In the genomic region with DNA sequence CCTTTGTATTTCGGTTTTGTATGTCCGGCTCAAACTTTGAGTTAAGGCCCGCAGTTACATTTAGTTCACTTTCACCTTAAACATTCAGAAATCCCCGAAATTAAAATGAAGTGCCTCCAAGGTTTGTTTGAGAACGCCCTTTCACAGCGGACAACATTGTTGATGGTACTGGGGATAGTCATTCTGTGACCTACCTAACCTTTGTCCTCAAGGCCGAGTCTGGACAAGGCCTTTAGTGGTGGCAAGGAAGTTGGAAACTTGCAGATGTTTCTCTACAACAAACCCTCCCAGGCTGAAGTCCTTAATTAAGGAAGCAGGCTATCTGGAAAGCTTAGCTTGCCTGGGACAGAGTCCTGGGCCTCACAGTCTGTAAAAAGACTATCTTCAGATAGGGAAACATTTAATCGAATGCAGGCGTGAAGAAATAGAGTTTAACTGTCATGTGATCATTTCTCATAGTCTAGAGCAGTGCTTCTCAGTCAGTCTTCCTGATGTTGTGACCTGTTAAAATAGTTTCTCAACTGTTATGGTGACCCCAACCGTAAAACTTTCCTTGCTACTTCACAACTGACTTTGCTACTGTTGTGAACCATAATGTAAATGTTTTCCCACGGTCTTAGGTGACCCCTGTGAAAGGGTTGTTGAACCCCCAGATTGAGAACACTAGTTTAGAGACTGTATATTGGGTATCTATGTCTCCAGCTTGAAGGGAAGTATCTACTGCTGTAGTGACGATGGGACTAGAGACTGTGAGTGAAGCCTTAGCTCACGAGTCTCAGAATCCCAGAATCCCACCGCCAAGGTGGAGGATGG, we compare ENCODE assay signal across 8 mouse cellular contexts. TPM values are rescaled to one million over a fixed set of nuclear protein-coding genes. Genes with fewer than 3 reads are reported as not detected.
A peak's percentile ranks its signal among the peaks of the same experiment; 100 is the strongest.
DNase-seq lines count a peak whose midpoint lies in the region; ATAC-seq and TF ChIP-seq lines count a peak whose summit lies in the region.

No protein-coding gene starts in this region.

- no peak for ATAC-seq in heart, embryonic 16.5 days (replicated peaks; ENCODE audit: extremely low read depth, insufficient read depth, low FRiP score)
- no peak for ATAC-seq in limb, embryonic 15.5 days (ENCODE audit: insufficient number of reproducible peaks, low FRiP score, low TSS enrichment, low read depth)
- no peak for ATAC-seq in stomach, embryonic 15.5 days (ENCODE audit: insufficient read depth, low FRiP score, low read depth)

- peak; percentile 48 to 54 for DNase-seq in heart, adult 18-20 months
- DNase-seq in heart, postnatal 25 days (ENCODE audit: low spot score) = no peak
- DNase-seq in urinary bladder, postnatal 10 days (ENCODE audit: low spot score) = no peak
- DNase-seq in gastrocnemius, postnatal 14 days = no peak

- H3K9me3 ChIP-seq in heart, embryonic 16.5 days (replicated peaks; ENCODE audit: control insufficient read depth, low read length) = no peaks in the 10 kb centered on the region
- H3K9me3 ChIP-seq in limb, embryonic 15.5 days = no peaks in the 10 kb centered on the region
- H3K9me3 ChIP-seq in stomach, embryonic 15.5 days = no peaks in the 10 kb centered on the region

- H3K9ac ChIP-seq in heart, embryonic 16.5 days (ENCODE audit: low read length) = peak overlapping the region; percentile 86
- H3K9ac ChIP-seq in limb, embryonic 15.5 days = peak overlapping the region; percentile 99
- H3K9ac ChIP-seq in stomach, embryonic 15.5 days = peak overlapping the region; percentile 94; the same call in 1 of the 2 replicates

- intact Hi-C loops in heart, postnatal 25 days (cut with DNase I) = loop anchor here (2.0 to 5.0 kb wide), 4 partner anchors 83 to 243 kb away; no protein-coding TSS in a partner anchor
- intact Hi-C loops in gastrocnemius, postnatal 14 days (cut with DNase I; ENCODE audit: low total_unique reads) = loop anchor here (10.0 kb wide), 1 partner anchor 330 kb away; no protein-coding TSS in a partner anchor

- H3K27ac ChIP-seq in bone marrow macrophage, adult 2 months (ENCODE audit: insufficient read depth, low read depth, low read length) = peak overlapping the region; percentile 69
- H3K27ac ChIP-seq in heart, embryonic 16.5 days (ENCODE audit: low read length) = peak overlapping the region; percentile 92
- H3K27ac ChIP-seq in limb, embryonic 15.5 days = peak overlapping the region; percentile 95
- peak overlapping the region; percentile 92 for H3K27ac ChIP-seq in stomach, embryonic 15.5 days

- H3K4me1 ChIP-seq in bone marrow macrophage, adult 2 months (ENCODE audit: control insufficient read depth, insufficient read depth, low read length) = peaks cover 39% of the 10 kb centered on the region
- H3K4me1 ChIP-seq in heart, embryonic 16.5 days (ENCODE audit: control insufficient read depth, insufficient read depth, low read length) = peaks cover 36% of the 10 kb centered on the region
- H3K4me1 ChIP-seq in limb, embryonic 15.5 days = peaks cover 43% of the 10 kb centered on the region
- H3K4me1 ChIP-seq in stomach, embryonic 15.5 days = peaks cover 43% of the 10 kb centered on the region

- peak overlapping the region; percentile 76 for H3K4me3 ChIP-seq in bone marrow macrophage, adult 2 months (ENCODE audit: insufficient read depth, low read length)
- peak overlapping the region; percentile 96 for H3K4me3 ChIP-seq in heart, embryonic 16.5 days (ENCODE audit: low read length)
- H3K4me3 ChIP-seq in limb, embryonic 15.5 days = peak overlapping the region; percentile 87
- H3K4me3 ChIP-seq in stomach, embryonic 15.5 days (replicated peaks) = peak overlapping the region; percentile 86

- no peaks in the 10 kb centered on the region for H3K27me3 ChIP-seq in heart, embryonic 16.5 days (ENCODE audit: control insufficient read depth, insufficient read depth, low read length)
- no peaks in the 10 kb centered on the region for H3K27me3 ChIP-seq in limb, embryonic 15.5 days
- H3K27me3 ChIP-seq in stomach, embryonic 15.5 days (replicated peaks) = no peaks in the 10 kb centered on the region

- WGBS in heart, embryonic 16.5 days = 5% methylated on average over 14 of the region's 14 CpGs
- 3% methylated on average over 14 of the region's 14 CpGs for WGBS in limb, embryonic 15.5 days
- WGBS in stomach, embryonic 15.5 days = 3% methylated on average over 14 of the region's 14 CpGs

- no peak for TF ChIP-seq POLR2A in bone marrow macrophage, adult 2 months (IDR thresholded peaks at IDR 0.05; ENCODE audit: borderline replicate concordance, low read depth, low read length)

- H3K4me2 ChIP-seq in heart, embryonic 16.5 days (ENCODE audit: low read depth, low read length) = peak overlapping the region; percentile 75
- peak overlapping the region; percentile 67 for H3K4me2 ChIP-seq in limb, embryonic 15.5 days
- peak overlapping the region; percentile 65 for H3K4me2 ChIP-seq in stomach, embryonic 15.5 days

- H3K36me3 ChIP-seq in heart, embryonic 16.5 days (ENCODE audit: control insufficient read depth, insufficient read depth) = no peaks in the 10 kb centered on the region
- peaks cover 12% of the 10 kb centered on the region; the same call in 1 of the 2 replicates for H3K36me3 ChIP-seq in limb, embryonic 15.5 days
- H3K36me3 ChIP-seq in stomach, embryonic 15.5 days = no peaks in the 10 kb centered on the region

- TF ChIP-seq CTCF in bone marrow macrophage, adult 2 months (IDR thresholded peaks at IDR 0.05; ENCODE audit: low read depth, low read length) = no peak

RNA-seq across cellular contexts. Expression of a gene that starts 6.0 kb away (rescaled TPM):
- total RNA-seq in heart, adult 18-20 months (2021) = 100 to 1,000 TPM; 384 to 392 TPM
- total RNA-seq in heart, postnatal 25 days (2021) = 100 to 1,000 TPM; 450 to 481 TPM
- polyA plus RNA-seq in bone marrow macrophage, adult 2 months (2012; ENCODE audit: insufficient read depth, insufficient read length, missing spikeins) = 234 and 237 TPM in 2 replicates
- 357 TPM in 2 replicates for polyA plus RNA-seq in heart, embryonic 16.5 days (2015; fragmentation: Nextera tagmentation; extraction: Ambion mirVana)
- 567 and 601 TPM in 2 replicates for polyA plus RNA-seq in limb, embryonic 15.5 days (2015; fragmentation: Nextera tagmentation; extraction: Ambion mirVana)
- polyA plus RNA-seq in stomach, embryonic 15.5 days (2015; fragmentation: Nextera tagmentation; extraction: Ambion mirVana) = 502 and 547 TPM in 2 replicates
- 100 to 1,000 TPM; 221 to 244 TPM for total RNA-seq in gastrocnemius, postnatal 14 days (2021)

Comparison
In these comparisons a context has a peak if more than half of its experiments do, and no peak if none do; other contexts are left out.
1. DNase-seq: peak in heart, adult 18-20 months (2 of 2); none in heart, postnatal 25 days (single experiment), urinary bladder, postnatal 10 days (single experiment) and gastrocnemius, postnatal 14 days (single experiment).
2. Peak in every context shown above with its lines, with median percentiles within 50 percentile points of each other: H3K27ac ChIP-seq, H3K4me3 ChIP-seq, H3K4me2 ChIP-seq and H3K9ac ChIP-seq.